Mouse (Mus musculus): ENCODE data around the gene Tecr. TPM values are rescaled to one million over a fixed set of nuclear protein-coding genes. Genes with fewer than 3 reads are reported as not detected.
"Not testable (repeated sequence)": the region's sequence is repeated elsewhere in the genome, so short reads cannot be mapped to it uniquely, and the experiment has no call there.

Tecr gene
- polyA plus RNA-seq, 1 experiment from 2014 or later = 754 TPM

GRCm38 (mm10) chr8:83609547-83610180, 1.9 kb upstream of the Tecr start:
- Histone ChIP-seq H3K27ac (ENCODE audit: low read depth, low read length) (no peak overlapping the region), H3K4me3 (ENCODE audit: low read depth, low read length) (peak overlapping the region; percentile 83), H3K4me2 (replicated peaks; ENCODE audit: low read depth, low read length) (peak overlapping the region; percentile 87), H3K4me1 (replicated peaks; ENCODE audit: control insufficient read depth, insufficient read depth, low read length) (peaks cover 7% of the 10 kb centered on the region), H3K27me3 (ENCODE audit: control insufficient read depth, insufficient read depth, low read length) (no peaks in the 10 kb centered on the region), H3K36me3 (ENCODE audit: control insufficient read depth, insufficient read depth, low read length) (peaks cover 14% of the 10 kb centered on the region), H3K9ac (ENCODE audit: low read depth, low read length) (peak overlapping the region; percentile 86), H3K9me3 (ENCODE audit: control insufficient read depth, low read length) (no peaks in the 10 kb centered on the region)
- WGBS = 92% methylated on average over 10 of the region's 10 CpGs
- ATAC-seq (ENCODE audit: low FRiP score) (no peak), DNase-seq (ENCODE audit: low spot score) (no peak)

GRCm38 (mm10) chr8:83609086-83609485, 1.3 kb upstream of the Tecr start:
- WGBS = 41% methylated on average over 9 of the region's 9 CpGs
- peak; percentile 17 for DNase-seq (ENCODE audit: low spot score)
- peak overlapping the region; percentile 94; the same call in 1 of the 2 replicates for H3K27ac ChIP-seq (ENCODE audit: low read depth, low read length)

GRCm38 (mm10) chr8:83608398-83608829, 643 bp upstream of the Tecr start:
- no peaks in the 10 kb centered on the region for H3K9me3 ChIP-seq (ENCODE audit: control insufficient read depth, low read length)
- H3K27ac ChIP-seq (ENCODE audit: low read depth, low read length) = peak overlapping the region; percentile 94
- no peaks in the 10 kb centered on the region for H3K27me3 ChIP-seq (ENCODE audit: control insufficient read depth, insufficient read depth, low read length)
- peak; percentile 71 for ATAC-seq (ENCODE audit: low FRiP score)
- under 1% methylated on average over 51 of the region's 51 CpGs for WGBS
- peaks cover 14% of the 10 kb centered on the region for H3K36me3 ChIP-seq (ENCODE audit: control insufficient read depth, insufficient read depth, low read length)
- peak overlapping the region; percentile 86 for H3K9ac ChIP-seq (ENCODE audit: low read depth, low read length)
- peak overlapping the region; percentile 87 for H3K4me2 ChIP-seq (replicated peaks; ENCODE audit: low read depth, low read length)
- H3K4me1 ChIP-seq (replicated peaks; ENCODE audit: control insufficient read depth, insufficient read depth, low read length) = peaks cover 7% of the 10 kb centered on the region
- H3K4me3 ChIP-seq (ENCODE audit: low read depth, low read length) = peak overlapping the region; percentile 83
- DNase-seq (ENCODE audit: low spot score) = peak; percentile 78

More at GRCm38 (mm10) chr8:83609086-83609485, 1.3 kb upstream of the Tecr start:
- no peaks in the 10 kb centered on the region for H3K9me3 ChIP-seq (ENCODE audit: control insufficient read depth, low read length)
- H3K4me2 ChIP-seq (replicated peaks; ENCODE audit: low read depth, low read length) = peak overlapping the region; percentile 87
- peaks cover 14% of the 10 kb centered on the region for H3K36me3 ChIP-seq (ENCODE audit: control insufficient read depth, insufficient read depth, low read length)
- peak overlapping the region; percentile 83 for H3K4me3 ChIP-seq (ENCODE audit: low read depth, low read length)
- H3K9ac ChIP-seq (ENCODE audit: low read depth, low read length) = peak overlapping the region; percentile 86
- no peak for ATAC-seq (ENCODE audit: low FRiP score)
- H3K27me3 ChIP-seq (ENCODE audit: control insufficient read depth, insufficient read depth, low read length) = no peaks in the 10 kb centered on the region
- H3K4me1 ChIP-seq (replicated peaks; ENCODE audit: control insufficient read depth, insufficient read depth, low read length) = peaks cover 7% of the 10 kb centered on the region

GRCm38 (mm10) chr8:83602650-83603029, 5.1 kb downstream of the Tecr start:
- H3K4me1 ChIP-seq (replicated peaks; ENCODE audit: control insufficient read depth, insufficient read depth, low read length) = 0 out of 2 replicates have a peak, but pooled peaks cover 2% of the 10 kb centered on the region
- ATAC-seq (ENCODE audit: low FRiP score) (no peak), DNase-seq (ENCODE audit: low spot score) (no peak)
- no peaks in the 10 kb centered on the region for H3K27me3 ChIP-seq (ENCODE audit: control insufficient read depth, insufficient read depth, low read length)
- H3K4me3 ChIP-seq (ENCODE audit: low read depth, low read length) = no peak overlapping the region
- no peak overlapping the region for H3K9ac ChIP-seq (ENCODE audit: low read depth, low read length)
- 84% methylated on average over 2 of the region's 2 CpGs for WGBS
- H3K4me2 ChIP-seq (replicated peaks; ENCODE audit: low read depth, low read length) = no peak overlapping the region
- no peak overlapping the region for H3K27ac ChIP-seq (ENCODE audit: low read depth, low read length)
- H3K36me3 ChIP-seq (ENCODE audit: control insufficient read depth, insufficient read depth, low read length) = no peaks in the 10 kb centered on the region
- no peaks in the 10 kb centered on the region for H3K9me3 ChIP-seq (ENCODE audit: control insufficient read depth, low read length)

GRCm38 (mm10) chr8:83599814-83600213, 8.0 kb downstream of the Tecr start:
- Histone ChIP-seq H3K4me1 (replicated peaks; ENCODE audit: control insufficient read depth, insufficient read depth, low read length) (no peaks in the 10 kb centered on the region), H3K4me3 (ENCODE audit: low read depth, low read length) (no peak overlapping the region), H3K27ac (ENCODE audit: low read depth, low read length) (no peak overlapping the region), H3K4me2 (replicated peaks; ENCODE audit: low read depth, low read length) (no peak overlapping the region), H3K9me3 (ENCODE audit: control insufficient read depth, low read length) (no peaks in the 10 kb centered on the region), H3K9ac (ENCODE audit: low read depth, low read length) (no peak overlapping the region), H3K27me3 (ENCODE audit: control insufficient read depth, insufficient read depth, low read length) (no peaks in the 10 kb centered on the region), H3K36me3 (ENCODE audit: control insufficient read depth, insufficient read depth, low read length) (no peaks in the 10 kb centered on the region)
- no peak for DNase-seq (ENCODE audit: low spot score)
- no peak for ATAC-seq (ENCODE audit: low FRiP score)

GRCm38 (mm10) chr8:83598146-83598545, 9.6 kb downstream of the Tecr start:
- no peaks in the 10 kb centered on the region for H3K9me3 ChIP-seq (ENCODE audit: control insufficient read depth, low read length)
- no peaks in the 10 kb centered on the region for H3K36me3 ChIP-seq (ENCODE audit: control insufficient read depth, insufficient read depth, low read length)
- DNase-seq (ENCODE audit: low spot score) = no peak
- WGBS = 20% methylated on average over 1 of the region's 1 CpGs
- no peaks in the 10 kb centered on the region for H3K4me1 ChIP-seq (replicated peaks; ENCODE audit: control insufficient read depth, insufficient read depth, low read length)
- no peak overlapping the region for H3K9ac ChIP-seq (ENCODE audit: low read depth, low read length)
- ATAC-seq (ENCODE audit: low FRiP score) = no peak
- no peaks in the 10 kb centered on the region for H3K27me3 ChIP-seq (ENCODE audit: control insufficient read depth, insufficient read depth, low read length)
- H3K27ac ChIP-seq (ENCODE audit: low read depth, low read length) = no peak overlapping the region
- no peak overlapping the region for H3K4me3 ChIP-seq (ENCODE audit: low read depth, low read length)
- no peak overlapping the region for H3K4me2 ChIP-seq (replicated peaks; ENCODE audit: low read depth, low read length)

GRCm38 (mm10) chr8:83596369-83596768, 11.4 kb downstream of the Tecr start:
- ATAC-seq (ENCODE audit: low FRiP score) (no peak), DNase-seq (ENCODE audit: low spot score) (peak; percentile 48)
- H3K27ac ChIP-seq (ENCODE audit: low read depth, low read length) = no peak overlapping the region
- H3K9ac ChIP-seq (ENCODE audit: low read depth, low read length) = no peak overlapping the region
- 26% methylated on average over 3 of the region's 3 CpGs for WGBS
- H3K4me2 ChIP-seq (replicated peaks; ENCODE audit: low read depth, low read length) = no peak overlapping the region
- no peaks in the 10 kb centered on the region for H3K4me1 ChIP-seq (replicated peaks; ENCODE audit: control insufficient read depth, insufficient read depth, low read length)
- H3K27me3 ChIP-seq (ENCODE audit: control insufficient read depth, insufficient read depth, low read length) = no peaks in the 10 kb centered on the region
- no peaks in the 10 kb centered on the region for H3K9me3 ChIP-seq (ENCODE audit: control insufficient read depth, low read length)
- no peaks in the 10 kb centered on the region for H3K36me3 ChIP-seq (ENCODE audit: control insufficient read depth, insufficient read depth, low read length)
- H3K4me3 ChIP-seq (ENCODE audit: low read depth, low read length) = no peak overlapping the region

- Histone ChIP-seq H3K9ac (ENCODE audit: low read depth, low read length) (peak overlapping the region; percentile 71), H3K4me2 (replicated peaks; ENCODE audit: low read depth, low read length) (peak overlapping the region; percentile 44), H3K4me3 (ENCODE audit: low read depth, low read length) (peak overlapping the region; percentile 88), H3K27ac (ENCODE audit: low read depth, low read length) (peak overlapping the region; percentile 93)
- H3K4me1 ChIP-seq (replicated peaks; ENCODE audit: control insufficient read depth, insufficient read depth, low read length); H3K27me3 ChIP-seq (ENCODE audit: control insufficient read depth, insufficient read depth, low read length); H3K9me3 ChIP-seq (ENCODE audit: control insufficient read depth, low read length); DNase-seq (ENCODE audit: low spot score); ATAC-seq (ENCODE audit: low FRiP score); H3K36me3 ChIP-seq (ENCODE audit: control insufficient read depth, insufficient read depth, low read length): not testable (repeated sequence)
- WGBS = 68% methylated on average over 3 of the region's 3 CpGs
Measured at GRCm38 (mm10) chr8:83595050-83595345, 12.8 kb downstream of the Tecr start.

All from hindbrain, embryonic 11.5 days (tissue).